Mouse (Mus musculus) kidney, adult 2 months (tissue): ENCODE measurements around the gene Prickle2. TPM values are rescaled to one million over a fixed set of nuclear protein-coding genes. Genes with fewer than 3 reads are reported as not detected.

Experiments
- DNase-seq: peaks from one replicate; pipeline ENCODE4 v3.0.0; 2021
- H3K27ac ChIP-seq: fragments of 200-500 bp; 2 replicates; pipeline ENCODE4 v1.5.1; 2012; ENCODE audit warnings: low read depth, low read length, control low read depth, inconsistent platforms; ENCODE audit not compliant: insufficient read depth
- H3K27me3 ChIP-seq: fragments of 200-500 bp; replicated peaks from 2 replicates; pipeline ENCODE4 v1.6.1; 2012; ENCODE audit warnings: mild to moderate bottlenecking, moderate library complexity, low read length, inconsistent platforms; ENCODE audit not compliant: control insufficient read depth, insufficient read depth
- H3K36me3 ChIP-seq: fragments of 200-500 bp; 2 replicates; pipeline ENCODE4 v1.6.1; 2012; ENCODE audit warnings: mild to moderate bottlenecking, moderate library complexity, low read length, inconsistent platforms; ENCODE audit not compliant: control insufficient read depth, insufficient read depth
- H3K4me1 ChIP-seq: fragments of 200-500 bp; 2 replicates; pipeline ENCODE4 v1.6.1; 2011; ENCODE audit warnings: low read length; ENCODE audit not compliant: control insufficient read depth, insufficient read depth
- H3K4me3 ChIP-seq: fragments of 200-500 bp; 2 replicates; pipeline ENCODE4 v1.5.1; 2011; ENCODE audit warnings: mild to moderate bottlenecking, low read depth, low read length, control low read depth; ENCODE audit not compliant: insufficient read depth
- CTCF ChIP-seq: fragments of 200-500 bp; conservative IDR thresholded peaks from 2 replicates; pipeline ENCODE4 v1.5.1; 2011; ENCODE audit warnings: low read depth, mild to moderate bottlenecking, control low read depth, low read length, moderate library complexity, mixed read lengths; ENCODE audit not compliant: insufficient read depth, insufficient read length
- POLR2A ChIP-seq: fragments of 200-500 bp; IDR thresholded peaks from one replicate; pipeline ENCODE4 v1.6.1; 2011; ENCODE audit warnings: low read depth, low read length, control low read depth
- WGBS: fragments of 180-500 bp; shearing (Covaris S2); methylation state at CpG from one replicate; pipeline ENCODE4 v1.1.7; 2018; 5-methylcytosine and 5-hydroxymethylcytosine counted together
- polyA plus RNA-seq: library from polyadenylated mRNA; depleted of rRNA; stranded (reverse); fragments of >200 nt; gene quantifications from 2 replicates; pipeline ENCODE4 v1.2.3, GENCODE M21; 2012

The Prickle2 gene
- polyA plus RNA-seq, 1 experiment = 2.5 TPM

DNA sequence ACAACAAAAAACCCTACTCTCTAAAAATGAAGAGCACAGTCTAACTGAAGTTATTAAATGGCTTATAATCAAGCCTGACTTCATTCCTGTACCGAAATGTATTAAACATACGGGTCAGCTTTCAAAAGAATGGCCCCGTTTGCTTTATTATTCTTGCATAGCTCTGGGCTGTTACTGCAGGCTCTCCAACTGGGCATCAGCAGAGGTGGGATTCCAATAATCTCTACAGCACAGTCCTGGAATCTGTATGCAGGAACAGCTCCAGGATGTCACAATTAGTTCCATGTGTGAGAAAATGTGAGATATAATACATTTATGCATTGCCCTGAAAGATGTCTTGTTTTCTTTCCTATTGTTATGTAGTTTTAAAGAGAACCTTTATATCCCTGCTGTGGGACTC lies 38.4 kb downstream of the Prickle2 start:
- no peak for TF ChIP-seq CTCF
- TF ChIP-seq POLR2A = no peak
- WGBS = 87% methylated on average over 3 of the region's 3 CpGs
- no peak overlapping the region for H3K27ac ChIP-seq
- no peaks in the 10 kb centered on the region for H3K27me3 ChIP-seq
- H3K4me1 ChIP-seq = no peaks in the 10 kb centered on the region
- DNase-seq = no peak
- H3K4me3 ChIP-seq = no peak overlapping the region
- no peaks in the 10 kb centered on the region for H3K36me3 ChIP-seq

DNA sequence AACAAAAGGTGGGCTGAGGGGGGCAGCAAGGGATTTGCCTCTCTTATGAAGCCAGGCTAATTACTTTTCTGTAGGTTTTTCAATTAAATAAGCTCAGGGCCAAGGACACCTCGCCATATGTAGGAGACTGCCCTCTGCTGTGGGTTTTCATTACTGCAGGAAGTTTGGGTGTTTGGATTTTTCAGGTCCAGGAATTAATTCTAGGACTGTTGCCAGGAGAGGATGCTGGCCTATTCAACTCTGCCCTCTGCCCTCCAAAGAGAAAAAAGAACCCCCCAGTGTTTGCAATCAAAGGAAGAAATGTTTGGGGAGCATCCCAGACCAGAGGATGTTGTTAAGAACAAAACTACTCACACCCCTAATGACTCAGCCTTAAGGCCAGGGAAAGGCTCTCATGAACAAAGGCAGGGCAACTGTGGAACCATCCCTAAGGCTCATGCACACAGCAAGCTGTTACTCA lies 40.4 kb downstream of the Prickle2 start:
- H3K36me3 ChIP-seq = no peaks in the 10 kb centered on the region
- no peak overlapping the region for H3K4me3 ChIP-seq
- WGBS = 3% methylated on average over 1 of the region's 1 CpGs
- TF ChIP-seq CTCF (peak; percentile 59), POLR2A (no peak)
- H3K4me1 ChIP-seq = no peaks in the 10 kb centered on the region
- peak; percentile 87 for DNase-seq
- no peaks in the 10 kb centered on the region for H3K27me3 ChIP-seq
- H3K27ac ChIP-seq = no peak overlapping the region

DNA sequence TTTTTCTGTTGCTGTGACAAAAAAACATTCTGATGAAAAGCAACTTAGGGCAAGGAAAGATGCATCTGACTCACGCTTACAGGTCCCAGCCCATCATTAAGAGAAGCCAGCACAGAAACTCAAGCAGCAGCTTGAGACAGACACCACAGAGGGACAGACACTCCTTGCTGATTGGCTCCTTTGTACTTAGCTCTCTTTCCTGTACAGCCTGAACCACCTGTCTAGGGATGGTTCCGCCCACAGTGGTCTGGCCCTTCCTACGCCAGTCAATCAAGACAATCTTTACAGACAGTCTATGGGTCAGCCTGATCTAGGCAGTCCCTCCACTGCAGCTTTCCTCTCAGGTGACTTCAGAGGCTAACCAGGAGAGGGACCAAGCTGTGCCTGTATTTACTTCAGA lies 42.1 kb downstream of the Prickle2 start:
- no peaks in the 10 kb centered on the region for H3K4me1 ChIP-seq
- no peak for TF ChIP-seq CTCF
- no peak for TF ChIP-seq POLR2A
- DNase-seq = no peak
- no peaks in the 10 kb centered on the region for H3K36me3 ChIP-seq
- WGBS = 98% methylated on average over 3 of the region's 3 CpGs
- H3K4me3 ChIP-seq = no peak overlapping the region
- no peak overlapping the region for H3K27ac ChIP-seq
- H3K27me3 ChIP-seq = no peaks in the 10 kb centered on the region

DNA sequence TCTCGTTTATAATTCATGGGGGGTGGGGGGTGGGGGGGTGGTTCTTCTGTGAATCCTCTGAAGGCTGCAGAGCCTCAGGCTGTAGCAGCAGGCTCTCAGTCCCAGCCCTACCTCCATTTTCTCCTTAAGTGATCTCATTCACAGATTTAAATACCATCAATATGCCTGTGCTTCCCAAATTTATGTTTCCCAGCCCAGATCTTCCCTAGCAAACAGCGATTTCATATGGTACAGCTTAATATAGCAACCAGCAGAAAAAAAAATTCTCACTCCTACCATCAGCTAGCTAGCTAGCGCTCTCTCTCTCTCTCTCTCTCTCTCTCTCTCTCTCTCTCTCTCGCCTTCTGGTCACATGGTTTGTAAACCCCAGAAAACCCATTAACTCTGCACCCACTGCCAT lies 42.5 kb downstream of the Prickle2 start:
- Histone ChIP-seq H3K4me3 (no peak overlapping the region), H3K36me3 (no peaks in the 10 kb centered on the region), H3K4me1 (no peaks in the 10 kb centered on the region), H3K27ac (no peak overlapping the region), H3K27me3 (no peaks in the 10 kb centered on the region)
- TF ChIP-seq POLR2A (no peak), CTCF (no peak)
- 61% methylated on average over 4 of the region's 4 CpGs for WGBS
- no peak for DNase-seq

DNA sequence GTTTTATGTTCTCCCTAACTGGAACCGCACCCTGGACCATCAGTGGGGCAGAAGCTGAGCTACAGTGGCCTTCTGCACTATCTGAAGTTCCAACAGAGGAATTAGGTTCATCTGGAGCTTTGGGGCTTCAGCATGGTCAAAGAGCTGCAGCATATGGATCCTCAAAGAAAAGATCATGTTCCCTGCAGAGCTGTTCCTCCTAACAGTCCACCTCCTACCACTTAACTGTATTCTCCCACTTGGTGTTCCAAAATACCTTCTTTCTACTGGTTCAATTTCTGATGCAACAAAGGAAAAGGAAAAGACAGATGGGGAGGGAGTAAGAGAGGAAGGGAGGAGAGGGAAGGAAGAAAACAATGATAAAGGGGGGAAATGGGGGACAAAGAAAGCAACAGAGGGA lies 56.9 kb downstream of the Prickle2 start:
- Histone ChIP-seq H3K4me3 (no peak overlapping the region), H3K4me1 (no peaks in the 10 kb centered on the region), H3K27me3 (no peaks in the 10 kb centered on the region), H3K27ac (no peak overlapping the region), H3K36me3 (no peaks in the 10 kb centered on the region)
- no peak for TF ChIP-seq POLR2A
- no peak for TF ChIP-seq CTCF
- 80% methylated on average over 1 of the region's 1 CpGs for WGBS
- DNase-seq = no peak

DNA sequence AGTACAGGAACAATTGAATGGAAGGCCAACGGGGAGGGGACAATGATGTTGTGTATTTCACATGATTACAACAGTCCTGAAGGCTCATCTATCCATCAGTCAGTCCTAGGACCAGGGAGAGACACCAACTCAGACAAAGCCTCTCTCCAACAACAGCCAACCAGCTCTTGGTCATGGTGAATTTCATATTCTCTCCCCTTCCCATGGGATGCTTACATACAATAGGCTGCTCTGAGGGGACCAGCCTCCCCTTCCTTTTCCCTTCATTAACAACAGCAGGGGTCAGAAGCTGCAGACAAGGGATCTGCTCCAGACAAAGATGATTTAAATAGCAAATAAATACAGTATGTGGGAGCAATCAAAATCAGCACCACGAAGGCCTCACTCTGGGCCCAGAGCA lies 57.4 kb downstream of the Prickle2 start:
- DNase-seq = no peak
- H3K36me3 ChIP-seq = no peaks in the 10 kb centered on the region
- 60% methylated on average over 2 of the region's 2 CpGs for WGBS
- no peaks in the 10 kb centered on the region for H3K4me1 ChIP-seq
- H3K4me3 ChIP-seq = no peak overlapping the region
- no peak for TF ChIP-seq POLR2A
- H3K27me3 ChIP-seq = no peaks in the 10 kb centered on the region
- no peak overlapping the region for H3K27ac ChIP-seq

DNA sequence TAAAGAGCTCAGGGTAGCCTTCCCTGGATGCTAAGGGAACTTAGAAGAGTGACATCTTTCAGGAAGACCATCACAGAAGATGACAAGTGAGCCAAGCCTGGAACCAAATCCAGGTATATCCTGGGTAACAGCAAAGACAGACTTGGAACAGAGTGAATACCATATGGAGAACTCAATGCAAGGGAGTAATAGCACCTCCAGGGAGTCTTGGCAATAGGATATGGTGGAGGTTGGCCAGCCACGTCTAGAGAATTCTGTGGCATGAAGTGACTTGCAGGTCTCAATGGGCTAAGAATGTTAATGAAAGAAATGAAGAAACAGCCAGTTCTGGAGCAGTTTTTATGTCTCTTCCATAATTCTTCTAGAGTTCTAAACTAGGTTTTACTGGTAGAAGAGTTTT lies 63.0 kb downstream of the Prickle2 start:
- Histone ChIP-seq H3K27me3 (no peaks in the 10 kb centered on the region), H3K27ac (no peak overlapping the region), H3K36me3 (no peaks in the 10 kb centered on the region), H3K4me3 (no peak overlapping the region), H3K4me1 (no peaks in the 10 kb centered on the region)
- 78% methylated on average over 1 of the region's 1 CpGs for WGBS
- no peak for TF ChIP-seq CTCF
- no peak for TF ChIP-seq POLR2A
- DNase-seq = no peak

DNA sequence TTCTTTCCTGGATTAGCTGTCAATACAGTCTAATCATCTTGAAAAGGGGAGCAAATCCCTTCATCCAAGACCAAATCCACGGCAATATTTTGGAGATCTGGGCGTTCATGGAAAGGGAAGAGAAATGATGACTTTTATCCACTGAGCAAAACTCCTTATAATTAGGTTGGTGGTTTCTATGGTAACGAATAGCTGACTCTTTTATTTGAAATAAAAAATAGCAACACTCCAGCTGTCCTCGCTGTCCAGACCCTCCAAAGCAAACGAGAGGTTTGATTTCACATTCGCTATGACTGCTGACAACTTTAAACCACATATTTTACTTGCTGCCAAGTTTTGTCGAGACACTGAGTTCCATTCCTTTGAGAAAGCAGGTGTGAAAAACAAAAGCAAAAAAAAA lies 64.0 kb downstream of the Prickle2 start:
- Histone ChIP-seq H3K4me3 (no peak overlapping the region), H3K4me1 (no peaks in the 10 kb centered on the region), H3K36me3 (no peaks in the 10 kb centered on the region), H3K27me3 (no peaks in the 10 kb centered on the region), H3K27ac (no peak overlapping the region)
- 75% methylated on average over 7 of the region's 7 CpGs for WGBS
- TF ChIP-seq CTCF (no peak), POLR2A (no peak)
- DNase-seq = no peak
